Mouse (Mus musculus) monocyte, adult 5-6 weeks (primary cell): Measurements from ENCODE around the gene Gpr142. TPM values are rescaled to one million over a fixed set of nuclear protein-coding genes. Genes with fewer than 3 reads are reported as not detected.

Experiments used
- ATAC-seq: fragments of 153-309, 156-312 bp; replicated peaks from 2 replicates; pipeline ENCODE4 v1.8.0; 2017; ENCODE audit warnings: mild to moderate bottlenecking; ENCODE audit not compliant: low TSS enrichment, insufficient number of reproducible peaks, severe bottlenecking, poor library complexity, low FRiP score
- total RNA-seq: library from RNA; stranded (forward); fragments of 200-1000, 200-491, 200-594 nt; gene quantifications from 3 replicates; pipeline ENCODE4 v1.2.3, GENCODE M21; 2017

The Gpr142 gene
- total RNA-seq, 1 experiment from 2014 or later: not detected

DNA sequence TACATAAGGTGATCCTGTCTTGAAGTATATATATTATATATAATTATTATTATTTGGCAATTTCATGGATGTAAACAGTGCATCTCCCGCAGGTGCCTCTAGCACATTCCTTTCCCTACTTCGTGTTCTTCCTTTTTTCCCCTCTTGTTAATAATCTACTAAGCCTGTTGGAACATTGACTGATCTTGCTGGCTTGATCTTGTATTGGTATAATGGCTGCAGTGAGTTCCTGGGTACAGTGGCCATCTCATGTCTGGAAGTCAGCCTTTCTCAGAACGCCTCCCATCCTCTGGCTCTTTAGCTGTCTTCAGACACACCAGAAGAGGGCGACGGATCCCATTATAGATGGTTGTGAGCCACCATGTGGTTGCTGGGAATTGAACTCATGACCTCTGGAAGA, 57.4 kb downstream of the Gpr142 start:
- no peak for ATAC-seq

Other genes with a start within 250 kb of the Gpr142 start
- gene Rpl38, start 130.4 kb upstream of the Gpr142 start, total RNA-seq: 1,558 to 1,754 TPM (median 1,732 TPM) in 3 replicates
- 0.48 to 1.2 TPM in 2 of 3 replicates, not detected in the other for gene Ttyh2, start 123.5 kb upstream of the Gpr142 start, total RNA-seq
- not detected in 3 replicates for gene Dnaic2, start 71.5 kb upstream of the Gpr142 start, total RNA-seq
- gene Kif19a, start 33.5 kb upstream of the Gpr142 start, total RNA-seq: 6.3 to 7.4 TPM (median 6.4 TPM) in 3 replicates
- gene Btbd17, start 3.0 kb upstream of the Gpr142 start, total RNA-seq: not detected in 3 replicates
- 0.78 to 3.1 TPM (median 1.9 TPM) in 3 replicates for gene Gprc5c, start 52.2 kb downstream of the Gpr142 start, total RNA-seq
- 204 to 286 TPM (median 215 TPM) in 3 replicates for gene Cd300a, start 91.1 kb downstream of the Gpr142 start, total RNA-seq
- gene Cd300lb, start 135.5 kb downstream of the Gpr142 start, total RNA-seq: 53.2 to 124 TPM (median 94.6 TPM) in 3 replicates
- 3.5 TPM in 1 of 3 replicates, not detected in the others for gene Cd300c, start 170.2 kb downstream of the Gpr142 start, total RNA-seq
- gene Cd300ld, start 191.0 kb downstream of the Gpr142 start, total RNA-seq: 282 to 497 TPM (median 452 TPM) in 3 replicates
- 183 to 300 TPM (median 291 TPM) in 3 replicates for gene Cd300c2, start 203.0 kb downstream of the Gpr142 start, total RNA-seq
- not detected in 3 replicates for gene Cd300ld2, start 217.3 kb downstream of the Gpr142 start, total RNA-seq
- 0.97 TPM in 1 of 3 replicates, not detected in the others for gene Cd300ld4, start 228.1 kb downstream of the Gpr142 start, total RNA-seq
- gene Cd300ld5, start 238.8 kb downstream of the Gpr142 start, total RNA-seq: not detected in 3 replicates
- gene Cd300ld3, start 249.5 kb downstream of the Gpr142 start, total RNA-seq: 358 to 471 TPM (median 466 TPM) in 3 replicates